Mouse (Mus musculus) embryonic fibroblast, embryonic 13.5 days (primary cell): ENCODE data around the gene Kmt2d.

Experiments used
- CTCF ChIP-seq: IDR thresholded peaks from 2 replicates; pipeline ENCODE4 v1.5.1; 2011; ENCODE audit warnings: mild to moderate bottlenecking, control low read depth, low read length, moderate library complexity, borderline replicate concordance; ENCODE audit not compliant: insufficient read depth
- POLR2A ChIP-seq: IDR thresholded peaks from 2 replicates; pipeline ENCODE4 v1.6.1; 2011; ENCODE audit warnings: low read depth, mild to moderate bottlenecking, control low read depth, low read length, moderate library complexity

DNA sequence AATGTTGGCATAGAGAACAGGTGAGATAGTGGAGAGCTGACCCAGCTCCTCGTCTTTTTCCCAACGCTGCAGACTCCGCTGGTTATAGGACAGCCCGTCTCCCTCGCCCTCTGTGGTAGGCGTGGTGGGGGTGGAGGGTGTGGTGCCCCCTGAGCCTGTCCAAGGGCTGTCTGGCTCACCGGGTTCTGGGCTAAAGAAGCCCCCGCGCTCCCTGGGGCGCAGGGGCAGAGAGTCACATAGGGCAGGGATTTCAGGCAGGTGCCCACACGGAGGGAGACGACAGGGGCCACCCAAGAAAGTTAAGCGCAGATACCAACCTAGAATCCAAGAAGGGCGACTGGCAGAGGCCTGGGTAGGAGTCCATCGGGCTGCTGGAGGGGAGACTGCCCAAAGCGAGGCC lies 16.8 kb downstream of the Kmt2d start:
- TF ChIP-seq CTCF (no peak), POLR2A (no peak)
